Mouse (Mus musculus): ENCODE results near the gene C1qb.

- no peak for TF ChIP-seq CTCF (IDR thresholded peaks at IDR 0.05; ENCODE audit: insufficient read depth, low read length)
- TF ChIP-seq POLR2A (IDR thresholded peaks at IDR 0.05; ENCODE audit: borderline replicate concordance, extremely low read depth, low read depth, low read length) = no peak
These were observed 19.0 kb upstream of the C1qb start for GRCm38 (mm10) chr4:136904767-136905539.

Data from lung, adult 2 months (tissue).